Mouse (Mus musculus): ENCODE measurements at regions not wholly inside any gene's neighbourhood (a gene's known extent, or its start where the extent isn't known, plus 50 kb on each side); places are given as distances from the start of the nearest gene placed in this dataset.

DNA sequence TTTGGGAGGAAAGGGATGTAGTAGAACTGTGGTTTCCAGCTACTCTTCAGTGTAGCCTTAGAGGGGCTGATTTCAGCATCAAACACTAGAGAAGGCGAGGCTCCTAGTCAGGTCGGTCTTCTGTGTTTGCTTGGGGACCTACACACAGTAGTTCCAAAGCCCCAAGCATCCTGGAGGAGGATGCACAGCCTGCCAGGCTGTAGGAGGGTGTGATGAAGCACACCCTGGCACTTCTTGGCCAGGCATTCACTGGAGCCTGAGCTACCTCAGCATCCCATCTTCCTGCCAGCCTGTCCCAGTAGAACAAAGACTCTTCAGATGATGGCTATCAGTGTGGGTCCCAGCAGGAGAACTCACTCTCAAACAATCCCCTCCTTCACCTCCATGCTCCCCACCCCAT lies 233.4 kb upstream of the Tbx18 start:
- DNase-seq: no peak

DNA sequence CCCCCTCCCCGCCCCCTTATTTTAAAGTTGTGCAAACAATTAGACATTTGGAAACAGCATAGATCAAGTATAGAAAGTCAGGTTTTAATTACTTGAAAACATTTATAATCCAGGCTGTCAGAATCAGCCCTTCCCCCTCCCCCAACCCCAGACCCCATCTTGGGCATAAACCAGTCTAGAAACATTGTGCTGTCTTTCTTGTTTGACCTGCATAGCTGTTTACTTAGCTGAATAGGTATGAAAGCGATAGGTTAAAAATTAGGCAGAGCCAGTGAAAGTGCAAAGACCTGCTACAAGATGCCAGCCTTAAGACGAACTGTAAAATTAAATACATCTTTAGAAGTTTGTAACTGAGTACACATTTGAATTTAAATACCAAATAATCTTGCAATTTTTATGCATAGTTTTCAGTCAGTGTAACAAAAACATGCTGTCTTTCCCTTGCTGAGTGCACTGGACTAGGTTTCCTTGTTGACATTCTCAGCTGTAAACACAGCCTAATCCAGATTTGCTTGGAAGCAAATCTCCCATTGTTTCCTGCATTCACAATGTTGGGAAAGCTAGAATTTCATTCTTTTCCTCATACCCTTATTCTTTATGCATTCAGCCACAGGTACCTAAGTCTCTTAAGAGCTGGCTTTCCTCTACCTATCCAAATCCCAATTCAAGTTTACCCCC lies 234.2 kb upstream of the Tbx18 start:
- DNase-seq: no peak

DNA sequence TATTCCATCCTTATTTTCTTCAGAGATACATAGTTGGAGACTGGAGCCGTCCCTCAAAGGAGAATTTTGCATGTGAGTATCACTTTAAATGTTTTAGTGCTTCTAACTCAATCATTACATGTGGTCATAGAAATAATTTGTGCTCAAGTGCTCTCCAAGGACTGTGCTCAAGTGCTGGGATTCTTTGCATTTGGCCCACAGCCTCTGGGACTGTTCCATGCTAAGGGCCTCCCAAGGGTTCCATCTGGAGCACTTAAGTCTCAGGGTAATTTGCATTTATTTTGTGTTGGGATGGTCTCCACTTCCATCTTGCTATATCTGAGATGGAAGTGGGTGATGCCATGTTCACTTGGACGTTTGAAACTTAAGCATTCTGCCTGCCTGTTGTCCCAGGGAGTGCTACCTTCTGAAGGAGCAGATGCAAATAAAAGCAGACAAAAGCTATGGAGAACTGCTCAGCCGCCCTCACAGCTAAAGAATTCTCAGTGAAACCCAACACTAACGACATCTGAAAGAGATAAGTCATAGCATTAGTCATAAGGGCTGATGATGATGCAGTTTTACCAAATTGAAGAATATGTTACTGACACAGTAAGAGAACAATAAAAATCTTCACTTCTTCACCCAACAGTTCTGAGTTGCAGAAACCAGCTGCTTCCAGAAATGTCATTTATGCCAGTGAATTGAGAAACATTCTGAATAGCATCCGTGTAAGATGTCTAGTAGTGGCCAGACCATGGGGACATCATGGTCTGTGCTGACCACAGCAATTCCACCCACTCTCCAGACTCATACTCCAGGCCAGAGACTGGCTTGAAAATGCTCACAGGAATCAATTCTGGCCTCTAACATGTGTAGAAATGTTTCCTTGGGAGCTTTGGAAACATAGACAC lies 237.4 kb upstream of the Tbx18 start:
- DNase-seq: no peak

DNA sequence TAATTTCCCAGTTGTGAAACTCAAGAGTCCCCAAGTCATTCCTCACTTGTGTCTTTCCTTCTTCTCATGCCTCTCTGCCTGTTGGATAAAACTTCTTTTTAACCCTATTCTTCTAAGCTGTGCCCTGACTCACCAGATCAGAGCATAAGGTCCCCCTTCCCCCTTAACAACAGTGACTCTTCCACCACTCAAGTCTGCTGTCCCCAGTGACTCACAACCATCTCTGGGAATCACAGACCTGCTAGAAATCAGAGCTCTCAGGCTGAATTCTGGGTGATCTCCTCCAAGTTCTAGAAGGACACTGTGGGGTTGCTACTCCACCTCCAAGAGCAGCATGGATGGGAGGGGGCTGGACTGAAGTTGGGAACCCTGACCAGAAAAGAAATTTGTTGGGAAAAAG lies 239.5 kb upstream of the Tbx18 start:
- no peak for DNase-seq

DNA sequence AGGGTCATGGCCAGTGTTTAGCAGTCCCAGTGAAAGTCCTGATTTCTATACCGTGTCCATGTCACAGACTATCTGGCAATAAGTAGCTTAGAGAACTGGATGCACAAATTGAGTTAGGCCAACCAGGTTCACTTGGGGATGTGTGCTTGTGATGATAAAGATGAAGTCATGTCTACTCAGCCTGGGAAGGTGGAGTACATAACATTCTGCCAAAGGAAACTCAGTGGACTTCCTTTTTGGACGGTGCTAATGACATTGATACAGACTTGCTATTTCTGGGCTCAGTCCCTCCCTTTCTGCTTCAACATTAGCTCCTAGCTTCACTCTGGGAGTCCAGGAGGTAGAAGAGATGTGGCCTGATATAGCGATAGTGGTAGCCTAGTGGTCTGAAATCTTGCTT lies 240.7 kb upstream of the Tbx18 start:
- no peak for DNase-seq

DNA sequence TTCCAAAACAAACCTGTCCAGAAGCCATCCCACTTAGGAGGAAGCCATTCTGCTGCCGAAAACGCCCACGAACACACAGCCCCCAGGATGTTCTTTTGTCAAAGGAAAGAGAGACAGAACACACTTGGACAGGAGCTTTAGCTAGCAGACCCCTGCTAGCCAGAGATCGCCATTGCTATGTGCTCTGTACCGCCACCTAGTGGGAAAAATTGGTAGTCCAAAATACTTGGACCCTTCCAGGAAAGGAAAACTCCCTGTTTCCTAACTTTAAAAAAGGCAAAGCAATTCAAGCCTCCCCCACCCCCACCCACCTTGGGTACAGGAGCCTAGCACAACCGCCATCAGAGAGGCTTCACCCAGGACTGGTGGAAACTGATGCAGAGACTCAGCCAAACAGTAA lies 242.5 kb upstream of the Tbx18 start:
- peak; percentile 68 for DNase-seq

DNA sequence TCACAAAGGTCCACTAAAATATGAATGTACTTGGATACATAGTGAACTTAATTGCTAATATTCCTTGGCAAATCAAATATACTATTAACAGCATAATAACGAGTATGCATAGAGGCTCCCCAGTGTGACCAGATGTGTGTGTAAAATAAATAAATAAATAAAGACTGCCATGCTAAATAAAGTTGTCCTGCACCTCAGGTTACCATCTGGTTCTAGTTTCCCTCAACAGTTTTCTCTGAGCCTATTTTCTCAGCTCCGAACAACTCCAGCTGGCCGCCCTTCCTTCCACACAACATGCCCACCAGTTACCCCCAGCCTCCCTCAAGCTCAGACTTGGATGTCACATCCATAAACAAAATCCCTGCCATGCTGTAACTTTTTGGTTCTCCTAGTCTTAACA lies 253.8 kb upstream of the Tbx18 start:
- DNase-seq: peak; percentile 64

DNA sequence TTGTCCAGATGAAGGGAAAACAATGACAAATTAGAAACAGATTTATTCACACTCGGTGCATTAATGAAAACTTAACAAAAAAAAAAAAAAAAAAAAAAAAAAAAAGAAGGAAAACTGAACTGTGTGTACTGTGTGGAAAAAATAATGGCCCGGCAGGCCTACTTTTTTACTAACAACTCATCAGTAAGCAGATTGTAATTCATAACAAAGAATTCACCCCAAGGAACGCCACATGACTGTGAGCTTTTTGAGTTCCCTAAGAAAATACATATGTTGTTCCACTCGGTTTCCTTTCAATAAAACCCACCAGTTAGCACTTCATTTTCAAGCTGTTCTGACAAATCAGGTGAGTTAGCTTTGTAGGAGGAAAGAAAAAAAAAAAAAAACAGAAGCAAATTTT lies 254.4 kb upstream of the Tbx18 start:
- DNase-seq: peak; percentile 11

DNA sequence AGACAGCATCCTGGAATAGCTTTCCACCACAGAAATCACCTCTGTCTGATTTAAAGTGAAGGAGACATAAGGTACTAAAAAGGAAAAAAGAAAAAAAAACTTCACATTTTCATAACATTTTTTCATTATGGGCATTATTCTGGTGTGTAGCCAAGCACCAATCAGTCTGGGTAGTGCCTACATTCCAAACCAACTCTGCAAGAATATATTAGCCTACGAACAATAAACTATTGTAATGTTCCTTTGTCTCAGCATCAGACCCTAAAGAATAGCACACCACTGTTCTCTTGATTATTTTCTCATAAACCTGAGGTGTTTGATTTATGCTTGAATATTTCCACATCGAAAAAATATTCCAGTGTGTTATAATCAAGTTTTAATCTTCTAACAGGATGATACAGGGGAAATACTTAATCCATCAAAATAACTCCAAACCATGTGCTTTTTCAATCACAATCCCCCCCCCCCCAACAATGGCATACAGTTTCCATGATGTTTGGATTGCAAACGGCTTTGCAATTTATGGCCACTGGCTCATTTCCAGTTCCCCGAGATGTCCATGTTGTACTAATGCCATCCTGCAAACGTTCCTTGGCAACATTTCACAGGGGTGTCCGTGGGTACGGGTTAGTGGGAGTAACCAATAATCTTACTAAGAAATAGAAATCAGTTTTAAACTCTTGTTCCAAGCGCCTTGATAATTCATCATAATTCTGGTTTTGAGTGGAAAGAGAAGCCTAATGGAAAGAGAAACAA lies 275.1 kb upstream of the Tbx18 start:
- no peak for DNase-seq

DNA sequence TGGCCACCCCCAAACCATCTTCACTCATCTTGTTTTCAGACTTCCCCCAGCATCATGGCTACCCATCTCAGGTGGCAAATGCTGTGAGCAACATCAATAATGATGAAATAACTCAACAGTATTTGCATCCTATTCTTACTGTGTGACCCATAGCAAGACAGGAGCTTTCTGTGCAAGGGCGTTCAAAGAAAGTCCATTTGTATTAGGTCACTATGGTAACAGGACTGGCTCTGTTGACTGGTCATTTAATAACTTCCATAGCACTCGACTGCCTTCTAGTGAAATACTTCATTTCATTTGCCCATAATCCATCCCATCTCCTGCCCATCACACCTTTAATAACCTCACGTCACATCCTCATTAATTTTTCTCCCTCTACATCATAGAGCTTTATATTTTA lies 292.7 kb upstream of the Tbx18 start:
- DNase-seq: no peak

DNA sequence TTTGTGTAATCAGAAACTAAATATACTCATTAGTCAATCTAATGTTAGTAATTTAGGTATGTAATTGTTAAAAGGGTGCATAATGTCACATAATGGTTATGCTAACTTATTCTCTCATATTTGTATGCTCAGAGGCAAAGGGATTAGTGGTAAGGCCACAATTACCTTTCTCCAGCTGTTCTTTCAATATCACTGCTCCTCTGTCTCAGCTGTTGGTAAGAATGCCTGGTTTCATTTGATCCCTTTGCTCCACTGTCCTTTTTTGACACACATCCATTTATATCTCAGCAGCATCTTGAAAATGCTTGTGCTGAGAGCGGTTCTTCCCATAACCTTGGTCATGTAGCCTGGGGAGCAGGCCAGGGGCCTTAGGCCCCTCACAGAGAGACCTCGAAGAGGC lies 294.9 kb upstream of the Tbx18 start:
- DNase-seq: no peak

DNA sequence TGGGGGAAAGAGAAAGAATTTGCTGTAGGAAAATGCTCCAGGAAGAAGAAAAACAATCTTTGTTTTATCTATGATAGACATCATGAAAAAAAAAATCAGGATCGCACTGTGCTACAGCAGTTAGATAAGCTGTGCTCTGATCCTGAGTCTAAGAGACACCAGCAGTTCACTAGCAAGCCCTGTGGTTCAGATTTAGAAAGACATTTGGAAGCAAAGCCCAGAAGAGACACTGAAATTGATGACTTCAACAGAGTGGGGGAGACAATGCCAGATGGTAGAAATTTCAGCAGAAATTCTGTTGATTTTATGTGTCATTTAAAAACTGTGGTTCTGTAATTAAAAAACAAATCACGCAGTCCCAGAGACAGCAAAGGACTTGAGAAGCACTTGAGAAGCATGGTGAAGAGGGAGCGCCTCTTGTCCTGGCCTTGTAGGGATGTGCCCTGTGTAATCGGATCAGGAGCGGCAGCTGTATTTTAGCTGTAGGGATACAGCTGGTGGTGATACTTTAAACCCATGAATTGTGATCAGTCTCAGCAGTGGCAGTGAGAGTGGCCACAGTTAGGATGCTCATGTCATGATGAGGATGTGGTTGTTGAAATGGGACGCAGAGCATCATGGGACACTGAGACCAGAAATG lies 296.4 kb upstream of the Nt5e start:
- DNase-seq: no peak

DNA sequence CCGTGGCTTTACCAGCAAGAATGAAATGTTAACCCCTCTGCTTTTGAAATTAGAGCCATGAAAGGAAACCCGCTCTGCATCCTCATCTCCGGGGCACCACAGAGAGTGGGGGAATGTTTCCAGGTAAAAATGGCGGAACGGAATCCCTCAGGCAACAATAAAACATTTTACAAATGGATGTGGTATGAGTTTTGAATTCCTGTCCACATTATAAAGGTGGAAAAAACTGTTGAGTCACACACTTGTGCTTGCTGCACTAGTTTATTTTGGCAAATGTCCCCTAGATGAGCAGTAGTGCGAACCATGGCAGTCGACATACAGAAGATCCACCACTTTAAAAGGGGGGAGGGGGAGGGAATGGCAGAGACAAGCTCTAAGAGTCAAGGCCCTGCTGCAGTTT lies 289.4 kb upstream of the Nt5e start:
- no peak for DNase-seq

DNA sequence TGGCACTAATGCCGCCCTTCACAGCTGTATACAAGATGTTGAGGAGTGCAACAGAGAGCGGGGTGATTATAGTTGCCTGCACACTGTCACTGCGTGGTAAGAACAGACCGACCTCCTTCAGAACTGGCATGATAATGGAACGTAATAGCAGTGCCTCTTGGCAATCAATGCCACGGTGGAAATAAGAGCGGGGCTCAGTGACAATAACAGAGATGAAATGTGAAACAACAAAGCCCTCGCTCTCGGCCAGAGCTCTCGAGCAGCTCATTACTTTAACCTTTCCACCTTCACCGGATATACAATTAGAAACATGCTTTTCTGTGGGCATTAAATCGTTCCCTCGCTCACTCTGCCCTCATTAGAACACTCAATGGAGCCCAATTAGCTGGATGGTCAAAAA lies 277.7 kb upstream of the Nt5e start:
- DNase-seq: no peak

DNA sequence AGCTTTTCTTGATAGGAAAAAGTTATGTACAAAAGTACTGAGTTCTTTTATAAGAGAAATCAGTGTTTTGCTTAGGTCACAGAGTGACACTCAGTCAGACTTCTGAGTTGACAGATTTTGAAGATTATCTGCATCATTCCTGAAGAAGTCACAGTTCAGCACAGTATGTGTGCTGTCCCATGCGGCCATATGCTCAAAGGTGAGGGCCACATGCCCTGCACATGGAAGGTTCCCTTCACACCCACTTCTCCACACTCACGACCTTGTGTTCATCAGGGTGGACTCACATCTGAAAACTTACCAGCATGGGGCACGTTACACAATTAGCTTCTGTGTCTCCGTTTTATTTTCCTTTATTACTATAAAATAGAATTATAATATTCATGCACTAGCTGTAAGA lies 277.2 kb upstream of the Nt5e start:
- no peak for DNase-seq

DNA sequence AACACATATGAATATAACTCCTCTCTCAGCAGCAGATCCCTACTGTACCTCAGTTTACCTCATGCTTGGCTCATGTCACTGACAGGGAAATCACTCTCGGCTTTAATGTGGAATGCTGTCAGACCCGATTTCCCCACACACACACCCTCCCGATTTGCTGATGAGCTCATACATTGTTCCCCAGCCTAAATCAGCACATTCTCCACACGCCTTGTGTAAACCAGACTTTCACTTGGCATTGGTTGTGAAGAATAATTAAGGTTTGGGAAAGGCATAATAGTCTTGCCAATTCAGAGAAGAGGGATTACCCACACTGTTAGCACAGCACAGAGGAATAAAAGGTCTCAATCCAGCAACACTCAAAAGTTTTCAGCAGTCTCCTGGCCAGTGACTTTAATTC lies 268.4 kb upstream of the Nt5e start:
- DNase-seq: no peak

DNA sequence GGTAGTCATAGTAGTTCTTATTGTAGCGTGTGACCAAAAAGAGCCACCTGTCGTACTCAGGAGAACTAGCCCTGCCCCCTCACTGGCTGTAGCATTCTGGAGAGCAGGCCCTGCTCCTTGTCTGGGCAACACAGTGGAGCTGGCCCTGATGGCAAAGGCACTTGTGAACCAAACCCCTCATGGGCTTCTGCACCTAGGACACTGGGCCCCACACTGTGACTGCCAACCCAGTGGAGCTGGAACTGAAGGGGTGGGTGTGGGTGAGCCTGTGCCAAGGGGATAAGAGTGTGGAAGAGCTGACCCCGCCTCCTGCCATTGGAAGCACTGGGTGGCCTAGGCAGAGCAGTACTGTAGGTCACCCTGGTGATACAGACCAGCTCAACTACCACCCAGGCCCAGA lies 268.0 kb upstream of the Nt5e start:
- no peak for DNase-seq

DNA sequence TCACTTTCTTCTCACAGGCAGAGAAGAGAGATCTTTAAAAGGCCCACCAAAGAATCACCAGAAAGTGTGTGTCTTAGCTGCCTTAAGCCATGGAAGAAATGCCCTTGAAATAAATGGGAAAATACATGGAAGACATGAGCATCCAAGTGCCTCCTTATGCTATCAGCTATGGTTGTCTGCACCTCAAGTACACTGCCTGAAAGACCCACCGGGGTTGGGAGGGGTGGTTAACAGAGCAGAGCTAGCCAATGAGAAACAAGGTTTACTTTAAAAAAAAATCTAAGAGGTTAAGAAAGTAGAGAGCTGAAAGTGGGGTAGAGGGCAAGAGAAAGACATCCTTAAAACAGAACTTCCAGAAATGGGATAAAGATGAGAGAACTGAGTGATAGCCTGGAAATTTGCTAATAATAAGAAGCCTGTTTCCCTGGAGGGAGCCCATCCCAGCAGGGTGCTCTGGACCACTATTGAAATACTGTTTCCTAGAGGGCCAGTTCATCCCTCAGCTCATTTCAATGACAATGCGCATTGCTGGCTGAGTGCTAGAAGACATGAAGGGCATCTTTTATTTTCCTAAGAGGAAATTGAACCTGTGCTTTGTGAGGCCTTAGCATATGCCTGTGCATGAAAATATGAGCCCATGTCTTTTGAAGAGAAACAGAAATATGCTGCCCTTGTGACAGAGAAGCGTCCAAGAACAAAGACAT lies 262.9 kb upstream of the Nt5e start:
- DNase-seq: no peak

DNA sequence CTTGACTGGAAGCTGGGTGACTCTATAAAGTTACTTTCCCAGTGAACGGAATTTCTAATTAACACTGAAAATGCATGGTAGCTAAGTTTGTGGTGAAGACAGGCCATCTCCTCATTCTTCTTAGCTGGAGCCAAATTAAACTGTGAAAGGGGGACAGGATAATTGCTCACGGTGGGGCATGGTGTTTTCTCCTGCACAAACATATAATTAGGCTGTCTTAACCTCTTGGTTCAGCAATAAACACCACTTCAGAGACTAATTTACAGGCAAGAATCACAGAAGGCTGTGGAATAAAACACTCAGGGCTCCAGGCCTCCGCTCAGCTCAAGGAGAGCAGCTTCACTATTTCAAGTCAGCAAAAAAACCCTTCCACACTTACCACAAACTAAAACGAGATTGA lies 261.9 kb upstream of the Nt5e start:
- no peak for DNase-seq

DNA sequence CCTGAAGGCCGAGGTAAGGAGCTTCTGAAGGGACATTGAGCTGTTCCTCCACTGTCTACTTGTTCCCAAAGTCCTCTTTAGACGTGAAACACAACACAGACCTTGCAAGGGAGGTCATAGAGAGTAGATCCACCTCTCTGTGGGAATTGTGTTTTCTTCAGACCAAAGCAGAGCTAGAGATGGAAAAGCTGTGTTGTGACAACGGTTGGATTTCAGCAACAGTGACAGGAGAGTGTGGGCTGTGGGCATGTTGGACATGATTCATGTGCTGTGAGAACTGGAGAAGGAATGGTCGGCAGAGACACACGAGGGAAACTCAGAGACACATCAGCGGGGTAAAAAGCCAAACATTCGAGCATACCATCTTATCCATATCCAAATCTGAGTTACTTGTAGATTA lies 261.2 kb upstream of the Nt5e start:
- no peak for DNase-seq

DNA sequence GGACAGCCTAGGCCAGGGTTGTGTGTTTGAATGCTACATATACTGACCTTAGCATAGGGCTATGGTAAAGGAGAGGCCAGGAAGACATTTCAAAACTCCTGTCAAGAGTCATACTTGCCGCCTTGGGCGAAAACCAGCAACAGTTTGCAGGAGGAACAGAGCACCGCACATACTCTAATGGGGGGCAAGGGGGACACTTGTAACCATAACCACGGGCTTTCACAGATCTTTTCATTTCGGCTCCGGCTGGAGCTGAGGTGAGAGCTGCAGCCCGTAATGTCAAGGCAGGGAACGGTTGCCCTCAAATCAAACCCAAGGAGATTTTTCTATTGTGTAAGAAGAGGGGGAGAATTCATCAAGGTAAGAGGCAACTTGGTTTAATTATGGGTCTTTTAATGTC lies 258.7 kb upstream of the Nt5e start:
- DNase-seq: no peak

DNA sequence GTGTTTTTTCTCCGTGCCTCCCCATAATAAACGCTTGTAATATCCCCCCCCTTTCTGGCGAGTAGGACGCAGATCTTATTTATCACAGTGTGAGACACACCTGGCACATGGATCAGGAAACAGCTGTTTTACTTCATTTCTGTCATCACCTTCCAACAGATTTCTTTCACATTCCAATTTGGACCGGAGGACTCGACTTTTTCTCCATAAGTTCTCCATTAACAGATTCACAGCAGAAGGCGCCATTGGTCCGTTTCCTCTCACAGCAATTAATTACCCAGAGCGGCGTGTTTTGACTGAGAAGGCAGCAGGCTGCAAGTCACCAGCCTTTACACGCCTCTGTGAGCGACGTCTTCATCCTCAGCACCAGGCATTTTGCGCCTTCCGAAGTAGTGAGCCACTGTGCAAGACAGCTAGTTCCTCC lies 258.1 kb upstream of the Nt5e start:
- DNase-seq: peak; percentile 54

DNA sequence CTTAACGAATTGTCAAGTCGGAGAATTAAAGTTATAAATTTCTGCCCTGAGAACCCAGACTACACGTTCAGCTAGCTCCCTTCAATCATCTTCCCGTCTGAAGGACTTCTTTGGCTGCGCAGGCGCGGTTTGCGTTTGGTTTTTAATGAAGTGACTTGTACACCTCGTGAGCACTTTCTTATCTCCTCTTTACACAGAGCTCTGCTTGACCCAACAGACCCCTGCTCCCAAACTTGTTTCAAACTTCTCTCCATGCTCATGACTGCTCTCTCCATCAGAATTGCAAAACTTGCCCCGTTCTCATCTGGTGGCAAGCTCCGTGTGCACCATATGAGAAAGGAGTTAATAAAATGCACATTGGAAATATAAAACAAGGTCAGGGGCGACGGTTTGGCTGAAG lies 257.2 kb upstream of the Nt5e start:
- DNase-seq: no peak
